Mouse (Mus musculus): Measurements from ENCODE around the gene Endou.

DNA sequence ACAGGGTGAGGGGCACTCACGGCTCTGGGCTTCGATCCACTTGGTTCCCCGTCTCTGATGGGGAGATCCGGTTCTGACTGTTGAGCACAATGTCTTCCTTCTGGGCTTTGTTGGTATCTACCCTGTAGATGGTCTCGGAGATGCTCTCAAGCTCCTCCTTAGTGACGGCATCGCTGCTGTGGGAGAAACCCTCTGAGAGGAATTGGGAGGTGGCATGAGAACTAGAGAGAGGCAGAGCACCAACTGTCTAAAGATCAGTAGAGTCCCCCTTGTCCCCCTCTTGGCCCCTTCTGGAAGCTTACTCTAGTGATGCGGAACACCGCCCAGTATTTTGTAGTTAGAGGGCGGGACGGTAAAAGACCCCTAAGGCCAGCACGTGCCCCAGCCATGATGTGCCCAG lies 11.6 kb downstream of the Endou start:
- TF ChIP-seq CTCF (IDR thresholded peaks at IDR 0.05; ENCODE audit: extremely low read depth, insufficient read length, insufficient replicate concordance, low read depth, low read length): no peak
- no peak for TF ChIP-seq POLR2A (IDR thresholded peaks at IDR 0.05; ENCODE audit: low read depth, low read length)

Measured in small intestine, adult 2 months (tissue).